Mouse (Mus musculus) cortical plate, adult 2 months (tissue): ENCODE data around the gene Psmb5.

ENCODE experiments used
- CTCF ChIP-seq: fragments of 200-500 bp; IDR thresholded peaks from 2 replicates; pipeline ENCODE4 v1.5.1; 2011; ENCODE audit warnings: mild to moderate bottlenecking, control low read depth, low read length; ENCODE audit not compliant: insufficient read depth; ENCODE audit errors: extremely low read depth
- POLR2A ChIP-seq: fragments of 200-500 bp; IDR thresholded peaks from 2 replicates; pipeline ENCODE4 v1.6.1; 2011; ENCODE audit warnings: mild to moderate bottlenecking, low read length, control low read depth; ENCODE audit not compliant: insufficient read depth; ENCODE audit errors: extremely low read depth

GRCm38 (mm10) chr14:54603038-54603654 is 14.7 kb downstream of the Psmb5 start:
- TF ChIP-seq POLR2A (peak; percentile 55), CTCF (no peak)
